Mouse (Mus musculus): Measurements from ENCODE around the gene C530008M17Rik.

- TF ChIP-seq POLR2A (IDR thresholded peaks at IDR 0.05; ENCODE audit: borderline replicate concordance, extremely low read depth, insufficient read depth, insufficient read length, poor library complexity, severe bottlenecking) (no peak), CTCF (IDR thresholded peaks at IDR 0.05; ENCODE audit: borderline replicate concordance, extremely low read depth, insufficient read depth, insufficient read length) (no peak)
Observed at GRCm38 (mm10) chr5:76876106-76876758, 219.9 kb downstream of the C530008M17Rik start.
